Mouse (Mus musculus): Measurements from ENCODE around the gene 4930402F06Rik. TPM values are rescaled to one million over a fixed set of nuclear protein-coding genes. Genes with fewer than 3 reads are reported as not detected.

4930402F06Rik gene
- total RNA-seq (2023): not detected in 2 replicates

GRCm38 (mm10) chr2:35397096-35397495, at the start of gene 4930402F06Rik:
Gene 4930402F06Rik (minus strand): TSS chr2:35397175.

GRCm38 (mm10) chr2:35367629-35368028, 29.3 kb downstream of the 4930402F06Rik start, which contains the start of gene 4930568D16Rik:
Gene 4930568D16Rik (minus strand): TSS chr2:35367729.

GRCm38 (mm10) chr2:35336388-35337280, 60.3 kb downstream of the 4930402F06Rik start, which contains the start of gene Stom:
Gene Stom (minus strand): TSS chr2:35336976.

Other genes starting within 250 kb of the 4930402F06Rik start
- 199 and 276 TPM in 2 replicates for gene Rab14, start 196.1 kb downstream of the 4930402F06Rik start, total RNA-seq (2023)
- 249 and 253 TPM in 2 replicates for gene Gsn, start 140.8 kb downstream of the 4930402F06Rik start, total RNA-seq (2023)
- 62.0 and 84.0 TPM in 2 replicates for gene Stom, start 60.2 kb downstream of the 4930402F06Rik start, total RNA-seq (2023)
- not detected in 2 replicates for gene 4930568D16Rik, start 29.4 kb downstream of the 4930402F06Rik start, total RNA-seq (2023)
- 25.7 and 31.3 TPM in 2 replicates for gene Ggta1, start 66.1 kb upstream of the 4930402F06Rik start, total RNA-seq (2023)
- gene Dab2ip, start 161.1 kb upstream of the 4930402F06Rik start, total RNA-seq (2023): 51.8 and 55.7 TPM in 2 replicates

Data from neutrophil, adult 65 days (primary cell).